Mouse (Mus musculus) neutrophil, adult 65 days (primary cell): ENCODE results near the gene Gnb5. TPM values are rescaled to one million over a fixed set of nuclear protein-coding genes. Genes with fewer than 3 reads are reported as not detected.

Source experiments
- total RNA-seq: library from RNA; stranded (reverse); gene quantifications from 2 replicates; pipeline ENCODE4 v1.2.4, GENCODE M21; 2023

Gene Gnb5
- 1.9 and 2.1 TPM in 2 replicates for total RNA-seq

GRCm38 (mm10) chr9:75306126-75306898 is at the start of gene Gnb5:
TSS of gene Gnb5 (plus strand) at chr9:75306288.

GRCm38 (mm10) chr9:75347458-75347857 is 41.4 kb downstream of the Gnb5 start, which contains the start of gene Bcl2l10:
TSS of gene Bcl2l10 (plus strand) at chr9:75347758.

Other genes with a start within 250 kb of the Gnb5 start
- 114 and 171 TPM in 2 replicates for gene Myo5a, start 235.3 kb upstream of the Gnb5 start, total RNA-seq
- gene Myo5c, start 74.3 kb upstream of the Gnb5 start, total RNA-seq, result not detected in 2 replicates
- gene Bcl2l10, start 41.5 kb downstream of the Gnb5 start, total RNA-seq, result not detected in 2 replicates
- 117 and 180 TPM in 2 replicates for gene Mapk6, start 103.7 kb downstream of the Gnb5 start, total RNA-seq
- 11.9 and 16.9 TPM in 2 replicates for gene Leo1, start 135.2 kb downstream of the Gnb5 start, total RNA-seq